Mouse (Mus musculus) testis, adult 2 months (tissue): Measurements from ENCODE around the gene Jag1.

ENCODE experiments used
- CTCF ChIP-seq: fragments of 200-500 bp; IDR thresholded peaks from 2 replicates; pipeline ENCODE4 v1.5.1; 2012; ENCODE audit warnings: low read depth, mild to moderate bottlenecking, inconsistent platforms, low read length, moderate library complexity; ENCODE audit not compliant: control insufficient read depth, insufficient read depth, insufficient replicate concordance
- POLR2A ChIP-seq: fragments of 200-500 bp; IDR thresholded peaks from 2 replicates; pipeline ENCODE4 v1.6.1; 2012; ENCODE audit warnings: low read depth, mild to moderate bottlenecking, inconsistent platforms, low read length, moderate library complexity; ENCODE audit not compliant: control insufficient read depth

GRCm38 (mm10) chr2:137082896-137083620, 33.4 kb downstream of the Jag1 start:
- TF ChIP-seq POLR2A (no peak), CTCF (no peak)
